Mouse (Mus musculus) WW6 (cell line): ENCODE data around the gene Idh1.
A peak's percentile ranks its signal among the peaks of the same experiment; 100 is the strongest.

Source experiments
- DNase-seq: peaks from one replicate; pipeline ENCODE4 v3.0.0-alpha.2; 2013; ENCODE audit warnings: low read depth, low spot score

Idh1 gene

GRCm38 (mm10) chr1:65113536-65114172 lies 72.6 kb downstream of the Idh1 start:
- DNase-seq, result no peak

- no peak for DNase-seq
Observed at GRCm38 (mm10) chr1:65112807-65113196, 73.5 kb downstream of the Idh1 start.

- DNase-seq, result peak; percentile 55
Observed at GRCm38 (mm10) chr1:65112031-65112806, 74.1 kb downstream of the Idh1 start.

GRCm38 (mm10) chr1:65109756-65110435 lies 76.4 kb downstream of the Idh1 start:
- peak; percentile 20 for DNase-seq

GRCm38 (mm10) chr1:65109196-65109595 lies 77.1 kb downstream of the Idh1 start:
- no peak for DNase-seq
